Mouse (Mus musculus): ENCODE results near the gene Lbhd1. TPM values are rescaled to one million over a fixed set of nuclear protein-coding genes. Genes with fewer than 3 reads are reported as not detected.
A peak's percentile ranks its signal among the peaks of the same experiment; 100 is the strongest.

Lbhd1 gene
- total and polyA plus RNA-seq, 3 experiments: 15.5 to 123 (median 46.5) TPM

DNA sequence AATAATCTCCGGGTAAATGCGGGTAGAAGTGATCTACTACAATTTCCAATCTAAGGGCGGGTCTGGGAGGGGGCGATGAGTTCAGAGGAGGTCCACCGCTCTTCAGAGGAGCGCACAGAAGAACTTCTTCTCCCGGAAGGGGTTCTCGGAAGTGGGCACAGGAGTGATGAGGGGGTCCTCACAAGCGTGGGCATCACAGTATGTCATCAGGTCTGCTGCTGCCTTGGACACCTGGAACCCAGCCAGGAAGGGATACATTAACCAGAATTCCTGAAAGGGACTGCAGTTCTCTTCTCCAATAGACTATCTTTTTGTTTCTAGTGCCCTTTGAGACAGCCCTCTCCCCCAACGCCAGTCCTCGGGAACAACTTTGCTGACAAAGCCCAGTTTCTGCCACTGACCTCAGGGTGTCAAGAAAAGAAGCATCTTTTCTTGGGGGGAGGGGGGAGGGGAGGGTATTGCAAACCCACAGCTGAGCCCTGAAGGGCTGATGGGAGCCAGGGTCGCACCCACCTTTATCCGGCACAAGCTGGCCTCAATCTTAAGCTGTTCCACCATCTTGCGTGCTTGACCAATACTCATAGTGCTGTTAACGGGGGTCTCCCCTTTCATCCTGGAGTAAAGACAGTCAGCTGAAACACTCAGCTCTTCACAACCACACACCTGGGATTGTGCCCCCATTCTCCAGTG is 45.3 kb upstream of the Lbhd1 start:
- H3K4me3 ChIP-seq (ENCODE audit: control insufficient read depth in 1 of 2, insufficient read depth in 1 of 2, low read depth in 2 of 2, low read length in 2 of 2): peak overlapping the region; percentile 56 to 64
- DNase-seq (ENCODE audit: low read depth, low spot score): no peak
- H3K4me1 ChIP-seq (ENCODE audit: control insufficient read depth in 1 of 2, insufficient read depth in 2 of 2, low read length in 2 of 2): peaks cover 3 to 17% of the 10 kb centered on the region in 2 experiments
- no peaks in the 10 kb centered on the region for H3K9me3 ChIP-seq (replicated peaks; ENCODE audit: insufficient read depth, low read length)
- peaks cover 6 to 14% of the 10 kb centered on the region in 2 experiments for H3K36me3 ChIP-seq (ENCODE audit: control insufficient read depth in 1 of 2, insufficient read depth in 2 of 2, low read length in 2 of 2)
- H3K27me3 ChIP-seq (ENCODE audit: control insufficient read depth in 1 of 2, insufficient read depth in 2 of 2, low read length in 2 of 2): no peaks in the 10 kb centered on the region
- H3K9ac ChIP-seq (ENCODE audit: control insufficient read depth, low read depth, low read length, poor library complexity, severe bottlenecking): peak overlapping the region; percentile 91
- H3K27ac ChIP-seq (ENCODE audit: control insufficient read depth, low read depth, low read length): peak overlapping the region; percentile 92; the same call in 1 of the 2 replicates
- no peaks in the 10 kb centered on the region; the same call in 1 of the 2 replicates for H3K79me2 ChIP-seq (ENCODE audit: control insufficient read depth, insufficient read depth, low read length, poor library complexity)
- no peak for TF ChIP-seq MYB (IDR thresholded peaks at IDR 0.05; ENCODE audit: low read depth, low read length)
- no peak for TF ChIP-seq MAZ (IDR thresholded peaks at IDR 0.05; ENCODE audit: low read depth, low read length)
- no peak for TF ChIP-seq SIN3A (IDR thresholded peaks at IDR 0.05; ENCODE audit: low read length)
- no peak for TF ChIP-seq EP300 (IDR thresholded peaks at IDR 0.05; ENCODE audit: low read depth in 1 of 2, low read length in 2 of 2)

DNA sequence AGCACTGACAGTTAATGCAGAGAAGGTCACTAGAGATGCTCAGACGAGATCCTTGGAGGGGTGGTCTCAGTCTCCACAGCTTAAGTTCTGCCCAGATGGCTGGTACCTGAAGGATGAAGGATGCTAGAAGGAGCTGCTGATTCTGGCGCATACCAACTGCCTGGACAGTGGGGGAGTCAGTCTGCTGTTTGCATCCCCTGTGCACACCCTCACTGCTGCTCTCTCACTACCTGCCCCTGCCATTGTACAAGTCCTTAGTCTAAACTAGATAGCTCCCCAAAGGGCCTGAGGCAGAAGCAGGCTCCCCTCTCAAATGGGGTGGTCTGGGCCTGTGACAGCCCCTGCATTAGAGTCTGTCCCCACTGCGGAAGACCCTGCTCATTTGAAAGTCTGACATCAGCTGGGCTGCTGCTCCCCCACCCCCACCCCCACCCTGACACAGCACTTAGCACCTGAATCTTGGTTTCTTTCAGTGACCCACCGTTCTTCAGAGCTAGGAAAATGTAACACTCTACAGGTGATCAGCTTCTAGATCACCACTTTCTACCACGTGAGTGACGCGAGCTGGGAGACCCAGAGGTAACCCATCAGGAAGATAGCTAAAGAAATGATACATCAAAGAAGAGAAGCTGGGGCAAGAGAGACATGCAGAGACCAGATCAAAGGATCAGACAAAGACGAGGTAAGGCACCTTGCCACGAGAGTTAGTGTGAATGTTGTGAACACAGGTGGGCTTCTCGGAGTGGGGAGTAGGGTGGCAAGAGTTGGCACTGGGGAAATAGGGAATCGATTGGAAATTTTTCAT is 44.2 kb upstream of the Lbhd1 start, which contains the start of gene Gng3:
Gene Gng3 (minus strand): TSS at position 92 of the 805 bp plus-strand sequence.
- no peak within 1 kb of the TSS; the same call in 1 of the 2 replicates for H3K27ac ChIP-seq (ENCODE audit: control insufficient read depth, low read depth, low read length)
- no peaks in the 10 kb centered on the region; the same call in 1 of the 2 replicates for H3K79me2 ChIP-seq (ENCODE audit: control insufficient read depth, insufficient read depth, low read length, poor library complexity)
- DNase-seq (ENCODE audit: low read depth, low spot score): no peak
- TF ChIP-seq ETS1 (IDR thresholded peaks at IDR 0.05; ENCODE audit: low read depth, low read length) (no peak), NRF1 (IDR thresholded peaks at IDR 0.05; ENCODE audit: insufficient read depth, low read depth, low read length, poor library complexity, severe bottlenecking) (no peak), BHLHE40 (IDR thresholded peaks at IDR 0.05; ENCODE audit: borderline replicate concordance, low read depth, low read length) (no peak), MYC (IDR thresholded peaks at IDR 0.05; ENCODE audit: low read depth, low read length) (no peak), MAZ (IDR thresholded peaks at IDR 0.05; ENCODE audit: low read depth, low read length) (no peak)
- peak within 1 kb of the TSS; percentile 91 for H3K9ac ChIP-seq (ENCODE audit: control insufficient read depth, low read depth, low read length, poor library complexity, severe bottlenecking)
- H3K36me3 ChIP-seq (ENCODE audit: control insufficient read depth in 1 of 2, insufficient read depth in 2 of 2, low read length in 2 of 2): peaks cover 2 to 14% of the 10 kb centered on the region in 2 experiments
- no peaks in the 10 kb centered on the region for H3K9me3 ChIP-seq (replicated peaks; ENCODE audit: insufficient read depth, low read length)
- peaks cover 3 to 17% of the 10 kb centered on the region in 2 experiments for H3K4me1 ChIP-seq (ENCODE audit: control insufficient read depth in 1 of 2, insufficient read depth in 2 of 2, low read length in 2 of 2)
- no peaks in the 10 kb centered on the region for H3K27me3 ChIP-seq (ENCODE audit: control insufficient read depth in 1 of 2, insufficient read depth in 2 of 2, low read length in 2 of 2)
- H3K4me3 ChIP-seq (ENCODE audit: control insufficient read depth in 1 of 2, insufficient read depth in 1 of 2, low read depth in 2 of 2, low read length in 2 of 2): peak within 1 kb of the TSS; percentile 77 to 96
